Mouse (Mus musculus) lung, postnatal 0 days (tissue): ENCODE measurements around the gene Naa11. TPM values are rescaled to one million over a fixed set of nuclear protein-coding genes. Genes with fewer than 3 reads are reported as not detected.
A peak's percentile ranks its signal among the peaks of the same experiment; 100 is the strongest.

Source experiments
- ATAC-seq: fragments of 200-750 bp; cut with Nextera tagmentation; 2 replicates; pipeline ENCODE4 v1.8.0; 2017; ENCODE audit warnings: moderate library complexity
- DNase-seq: peaks from one replicate; pipeline ENCODE4 v3.0.0-alpha.2; 2016; ENCODE audit warnings: low spot score
- H3K27ac ChIP-seq: fragments of 300-500 bp; sonication (generic); 2 replicates; pipeline ENCODE4 v1.5.1; 2014; ENCODE audit warnings: antibody characterized with exemption, mild to moderate bottlenecking, low read length, mixed read lengths
- H3K27me3 ChIP-seq: fragments of 300-500 bp; sonication (generic); replicated peaks from 2 replicates; pipeline ENCODE4 v1.6.1; 2014; ENCODE audit warnings: low read length, mixed read lengths; ENCODE audit not compliant: insufficient read depth
- H3K36me3 ChIP-seq: fragments of 300-500 bp; sonication (generic); 2 replicates; pipeline ENCODE4 v1.6.1; 2014; ENCODE audit warnings: low read length, mixed read lengths; ENCODE audit not compliant: insufficient read depth
- H3K4me1 ChIP-seq: fragments of 300-500 bp; sonication (generic); 2 replicates; pipeline ENCODE4 v1.6.1; 2014; ENCODE audit warnings: antibody characterized with exemption, low read depth, low read length, mixed read lengths; ENCODE audit not compliant: insufficient read depth
- H3K4me2 ChIP-seq: fragments of 300-500 bp; sonication (generic); replicated peaks from 2 replicates; pipeline ENCODE4 v1.6.1; 2014; ENCODE audit warnings: low read depth, mild to moderate bottlenecking, low read length, moderate library complexity, mixed read lengths
- H3K4me3 ChIP-seq: fragments of 300-500 bp; sonication (generic); 2 replicates; pipeline ENCODE4 v1.5.1; 2014; ENCODE audit warnings: low read depth, low read length
- H3K9ac ChIP-seq: fragments of 300-500 bp; sonication (generic); replicated peaks from 2 replicates; pipeline ENCODE4 v1.6.1; 2014; ENCODE audit warnings: low read depth, mild to moderate bottlenecking
- H3K9me3 ChIP-seq: fragments of 300-500 bp; sonication (generic); 2 replicates; pipeline ENCODE4 v1.6.1; 2016; ENCODE audit warnings: low read length, mixed read lengths
- CTCF ChIP-seq: IDR thresholded peaks from 2 replicates; pipeline ENCODE4 v1.5.1; 2016; ENCODE audit warnings: antibody characterized with exemption, mild to moderate bottlenecking
- EP300 ChIP-seq: IDR thresholded peaks from 2 replicates; pipeline ENCODE4 v1.6.1; 2016; ENCODE audit warnings: antibody characterized with exemption, mild to moderate bottlenecking, control low read depth
- WGBS: fragments of 180-500 bp; shearing (Covaris S2); extraction: QIAGEN DNeasy Blood & Tissue Kit; methylation state at CpG from one replicate; pipeline ENCODE4 v1.1.7; 2014; 5-methylcytosine and 5-hydroxymethylcytosine counted together
- polyA plus RNA-seq: library from polyadenylated mRNA; unstranded; fragments of >200 nt; fragmentation: Nextera tagmentation; extraction: Ambion mirVana; gene quantifications from 2 replicates; pipeline ENCODE4 v1.2.1, GENCODE M21; 2015

Gene Naa11
- polyA plus RNA-seq, 1 experiment from 2014 or later, result 0.05 TPM

DNA sequence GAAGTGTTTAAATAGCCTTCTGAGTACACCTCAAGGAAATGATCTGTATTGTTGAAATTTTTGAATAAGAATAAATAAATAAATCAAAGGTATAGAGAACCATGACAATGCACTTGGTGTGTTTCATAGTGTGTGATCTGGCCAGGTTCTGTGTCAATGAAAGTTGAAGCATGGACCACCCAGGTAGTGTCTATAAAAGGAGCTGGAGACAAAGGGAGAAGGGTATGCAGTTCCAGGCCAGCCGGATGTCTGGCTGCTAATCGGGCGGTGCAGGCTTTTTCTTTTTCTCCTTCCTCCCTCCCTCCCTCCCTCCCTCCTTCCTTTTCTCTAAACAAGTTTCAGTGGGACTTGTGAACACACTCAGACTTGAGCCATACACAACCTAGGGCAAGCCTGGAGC is 12.2 kb downstream of the Naa11 start:
- Histone ChIP-seq H3K4me1 (no peaks in the 10 kb centered on the region), H3K36me3 (no peaks in the 10 kb centered on the region), H3K9ac (no peak overlapping the region), H3K27ac (no peak overlapping the region), H3K4me3 (no peak overlapping the region), H3K27me3 (no peaks in the 10 kb centered on the region), H3K4me2 (no peak overlapping the region), H3K9me3 (no peaks in the 10 kb centered on the region)
- 44% methylated on average over 3 of the region's 3 CpGs for WGBS
- TF ChIP-seq EP300, result no peak
- DNase-seq, result no peak
- ATAC-seq, result no peak

DNA sequence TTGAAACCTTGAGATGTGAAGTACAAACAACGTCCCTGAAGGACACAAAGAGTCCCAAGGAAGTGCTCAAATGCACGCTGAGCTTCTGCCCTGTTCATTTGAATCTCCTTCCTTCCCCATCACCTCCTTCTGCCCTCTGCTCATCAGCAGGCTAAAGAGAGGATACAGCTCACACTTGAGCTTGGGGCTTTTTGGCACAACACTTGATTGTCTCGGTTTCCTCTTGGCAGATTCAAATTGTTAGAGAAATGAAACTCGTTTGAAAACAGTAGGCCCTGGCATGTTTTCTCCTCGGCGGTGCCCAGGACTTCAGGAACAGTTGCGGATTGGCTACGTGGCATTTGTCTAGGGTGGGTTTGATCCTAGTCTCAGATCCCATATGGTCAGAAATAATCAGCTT is 27.4 kb downstream of the Naa11 start:
- ATAC-seq (no peak), DNase-seq (no peak)
- H3K4me1 ChIP-seq, result no peaks in the 10 kb centered on the region

GRCm38 (mm10) chr5:97364252-97364651 is 27.9 kb downstream of the Naa11 start:
- TF ChIP-seq EP300 (no peak), CTCF (no peak)
- H3K27ac ChIP-seq, result no peak overlapping the region
- H3K27me3 ChIP-seq, result no peaks in the 10 kb centered on the region
- ATAC-seq (no peak), DNase-seq (no peak)
- no peak overlapping the region for H3K9ac ChIP-seq
- no peak overlapping the region for H3K4me2 ChIP-seq
- H3K9me3 ChIP-seq, result no peaks in the 10 kb centered on the region
- no peaks in the 10 kb centered on the region for H3K36me3 ChIP-seq
- H3K4me3 ChIP-seq, result no peak overlapping the region
- WGBS, result 51% methylated on average over 8 of the region's 8 CpGs
- H3K4me1 ChIP-seq, result no peaks in the 10 kb centered on the region

More for the DNA sequence above, 27.4 kb downstream of the Naa11 start:
- H3K4me2 ChIP-seq, result no peak overlapping the region
- H3K4me3 ChIP-seq, result no peak overlapping the region
- TF ChIP-seq CTCF (no peak), EP300 (no peak)
- no peaks in the 10 kb centered on the region for H3K27me3 ChIP-seq
- H3K9ac ChIP-seq, result no peak overlapping the region
- H3K36me3 ChIP-seq, result no peaks in the 10 kb centered on the region
- no peak overlapping the region for H3K27ac ChIP-seq
- H3K9me3 ChIP-seq, result no peaks in the 10 kb centered on the region
- WGBS, result 58% methylated on average over 8 of the region's 8 CpGs

GRCm38 (mm10) chr5:97362539-97362938 is 29.6 kb downstream of the Naa11 start:
- ATAC-seq, result peak; percentile 80
- no peak overlapping the region for H3K9ac ChIP-seq
- H3K4me2 ChIP-seq, result no peak overlapping the region
- H3K36me3 ChIP-seq, result no peaks in the 10 kb centered on the region
- H3K4me3 ChIP-seq, result no peak overlapping the region
- H3K27ac ChIP-seq, result no peak overlapping the region
- no peaks in the 10 kb centered on the region for H3K27me3 ChIP-seq
- 25% methylated on average over 2 of the region's 2 CpGs for WGBS
- H3K9me3 ChIP-seq, result no peaks in the 10 kb centered on the region
- no peaks in the 10 kb centered on the region for H3K4me1 ChIP-seq
- no peak for TF ChIP-seq EP300
- no peak for TF ChIP-seq CTCF
- DNase-seq, result peak; percentile 82

- Histone ChIP-seq H3K4me3 (no peak overlapping the region), H3K4me2 (no peak overlapping the region), H3K9ac (no peak overlapping the region), H3K27ac (no peak overlapping the region), H3K36me3 (no peaks in the 10 kb centered on the region), H3K9me3 (no peaks in the 10 kb centered on the region), H3K4me1 (no peaks in the 10 kb centered on the region), H3K27me3 (no peaks in the 10 kb centered on the region)
- ATAC-seq, result no peak
- 64% methylated on average over 4 of the region's 4 CpGs for WGBS
- no peak for DNase-seq
- TF ChIP-seq EP300, result no peak
- 0 out of 2 replicates have a peak, but pooled peaks have one; percentile 16 for TF ChIP-seq CTCF
These were observed 33.1 kb downstream of the Naa11 start for GRCm38 (mm10) chr5:97359104-97359503.

GRCm38 (mm10) chr5:97356135-97356534 is 36.0 kb downstream of the Naa11 start:
- H3K27ac ChIP-seq, result no peak overlapping the region
- no peak overlapping the region for H3K4me3 ChIP-seq
- no peak overlapping the region for H3K9ac ChIP-seq
- H3K9me3 ChIP-seq, result no peaks in the 10 kb centered on the region
- H3K27me3 ChIP-seq, result no peaks in the 10 kb centered on the region
- no peak for DNase-seq
- H3K36me3 ChIP-seq, result no peaks in the 10 kb centered on the region
- H3K4me2 ChIP-seq, result no peak overlapping the region
- no peak for ATAC-seq
- TF ChIP-seq EP300 (no peak), CTCF (no peak)
- 68% methylated on average over 2 of the region's 2 CpGs for WGBS
- no peaks in the 10 kb centered on the region for H3K4me1 ChIP-seq

- ATAC-seq, result no peak
- WGBS, result 94% methylated on average over 2 of the region's 2 CpGs
- TF ChIP-seq EP300, result no peak
- no peak for TF ChIP-seq CTCF
These were observed 37.0 kb downstream of the Naa11 start for GRCm38 (mm10) chr5:97355152-97355551.

More at GRCm38 (mm10) chr5:97355152-97355551, 37.0 kb downstream of the Naa11 start:
- H3K27ac ChIP-seq, result no peak overlapping the region
- H3K9me3 ChIP-seq, result no peaks in the 10 kb centered on the region
- H3K9ac ChIP-seq, result no peak overlapping the region
- DNase-seq, result no peak
- no peaks in the 10 kb centered on the region for H3K27me3 ChIP-seq
- H3K4me2 ChIP-seq, result no peak overlapping the region
- H3K36me3 ChIP-seq, result no peaks in the 10 kb centered on the region
- H3K4me3 ChIP-seq, result no peak overlapping the region
- H3K4me1 ChIP-seq, result no peaks in the 10 kb centered on the region
